Mouse (Mus musculus) MEL (cell line): ENCODE results near the gene Armh1. TPM values are rescaled to one million over a fixed set of nuclear protein-coding genes. Genes with fewer than 3 reads are reported as not detected.

ENCODE experiments used
- DNase-seq: peaks from one replicate; pipeline ENCODE4 v3.0.0; 2011; ENCODE audit warnings: low read depth, low spot score
- H3K27ac ChIP-seq: 2 replicates; pipeline ENCODE4 v1.5.1; 2012; ENCODE audit warnings: low read depth, mild to moderate bottlenecking, control low read depth, low read length, moderate library complexity; ENCODE audit not compliant: control insufficient read depth
- H3K27me3 ChIP-seq, 2 experiments: fragments of 150-350 bp in 1 of 2; sonication (generic) in 1 of 2; 2 replicates each; pipeline ENCODE4 v1.6.1; 2012; ENCODE audit warnings: low read length in 2 of 2, mild to moderate bottlenecking in 2 of 2, improper control_type of control experiment in 1 of 2, moderate library complexity in 1 of 2; ENCODE audit not compliant: insufficient read depth in 2 of 2, control insufficient read depth in 1 of 2
- H3K36me3 ChIP-seq, 2 experiments: 2 replicates each; pipeline ENCODE4 v1.6.1; 2012 to 2014; ENCODE audit warnings: low read length in 2 of 2, improper control_type of control experiment in 1 of 2, inconsistent platforms in 1 of 2, mild to moderate bottlenecking in 1 of 2; ENCODE audit not compliant: insufficient read depth in 2 of 2, control insufficient read depth in 1 of 2
- H3K4me1 ChIP-seq, 2 experiments: fragments of 150-350 bp in 1 of 2; sonication (generic) in 1 of 2; 2 replicates each; pipeline ENCODE4 v1.6.1; 2012; ENCODE audit warnings: low read length in 2 of 2, improper control_type of control experiment in 1 of 2, mild to moderate bottlenecking in 1 of 2; ENCODE audit not compliant: insufficient read depth in 2 of 2, control insufficient read depth in 1 of 2
- H3K4me3 ChIP-seq, 2 experiments: fragments of 150-350 bp in 1 of 2; sonication (generic) in 1 of 2; 2 replicates each; pipeline ENCODE4 v1.5.1; 2012; ENCODE audit warnings: low read depth in 2 of 2, low read length in 2 of 2, mild to moderate bottlenecking in 2 of 2, moderate library complexity in 2 of 2, control low read depth in 1 of 2, improper control_type of control experiment in 1 of 2; ENCODE audit not compliant: control insufficient read depth in 1 of 2, insufficient read depth in 1 of 2
- H3K79me2 ChIP-seq: 2 replicates; pipeline ENCODE4 v1.6.1; 2012; ENCODE audit warnings: mild to moderate bottlenecking, low read length, moderate library complexity; ENCODE audit not compliant: control insufficient read depth, poor library complexity, insufficient read depth
- H3K9ac ChIP-seq: 2 replicates; pipeline ENCODE4 v1.6.1; 2012; ENCODE audit warnings: low read depth, mild to moderate bottlenecking, control low read depth, low read length, moderate library complexity; ENCODE audit not compliant: control insufficient read depth, poor library complexity, severe bottlenecking
- H3K9me3 ChIP-seq: fragments of 150-350 bp; sonication (generic); replicated peaks from 2 replicates; pipeline ENCODE4 v1.6.1; 2012; ENCODE audit warnings: mild to moderate bottlenecking, low read length, improper control_type of control experiment, moderate library complexity; ENCODE audit not compliant: insufficient read depth
- CHD1 ChIP-seq: IDR thresholded peaks from 2 replicates; pipeline ENCODE4 v1.6.1; 2012; ENCODE audit warnings: low read depth, mild to moderate bottlenecking, inconsistent platforms, low read length, improper control_type of control experiment
- CHD2 ChIP-seq: IDR thresholded peaks from 2 replicates; pipeline ENCODE4 v1.6.1; 2011; ENCODE audit warnings: low read length, improper control_type of control experiment
- E2F4 ChIP-seq: IDR thresholded peaks from 2 replicates; pipeline ENCODE4 v1.6.1; 2011; ENCODE audit warnings: low read depth, low read length, improper control_type of control experiment, borderline replicate concordance
- ELF1 ChIP-seq: IDR thresholded peaks from 2 replicates; pipeline ENCODE4 v1.6.1; 2014; ENCODE audit warnings: low read depth, mild to moderate bottlenecking, inconsistent platforms, low read length, improper control_type of control experiment, moderate library complexity
- EP300 ChIP-seq, 2 experiments: IDR thresholded peaks; 2 replicates each; pipeline ENCODE4 v1.6.1; 2011; ENCODE audit warnings: improper control_type of control experiment in 2 of 2, low read length in 2 of 2, low read depth in 1 of 2, mild to moderate bottlenecking in 1 of 2
- ETS1 ChIP-seq: IDR thresholded peaks from 2 replicates; pipeline ENCODE4 v1.6.1; 2012; ENCODE audit warnings: low read depth, mild to moderate bottlenecking, inconsistent platforms, low read length, improper control_type of control experiment, moderate library complexity
- MAZ ChIP-seq: IDR thresholded peaks from 2 replicates; pipeline ENCODE4 v1.6.1; 2012; ENCODE audit warnings: low read depth, mild to moderate bottlenecking, inconsistent platforms, low read length, improper control_type of control experiment
- MXI1 ChIP-seq: IDR thresholded peaks from 2 replicates; pipeline ENCODE4 v1.6.1; 2011; ENCODE audit warnings: mild to moderate bottlenecking, low read depth, low read length, improper control_type of control experiment
- MYC ChIP-seq: IDR thresholded peaks from 2 replicates; pipeline ENCODE4 v1.6.1; 2011; ENCODE audit warnings: low read depth, mild to moderate bottlenecking, low read length, improper control_type of control experiment, moderate library complexity
- NELFE ChIP-seq: IDR thresholded peaks from 2 replicates; pipeline ENCODE4 v1.6.1; 2011; ENCODE audit warnings: low read depth, low read length, improper control_type of control experiment
- NRF1 ChIP-seq: IDR thresholded peaks from 2 replicates; pipeline ENCODE4 v1.6.1; 2014; ENCODE audit warnings: low read depth, mild to moderate bottlenecking, inconsistent platforms, low read length, improper control_type of control experiment, moderate library complexity; ENCODE audit not compliant: poor library complexity, insufficient read depth, severe bottlenecking
- TAL1 ChIP-seq: IDR thresholded peaks from 2 replicates; pipeline ENCODE4 v1.6.1; 2012; ENCODE audit warnings: mild to moderate bottlenecking, inconsistent platforms, low read length, moderate library complexity, mixed read lengths
- USF1 ChIP-seq: IDR thresholded peaks from 2 replicates; pipeline ENCODE4 v1.6.1; 2014; ENCODE audit warnings: low read depth, mild to moderate bottlenecking, inconsistent platforms, low read length, improper control_type of control experiment, moderate library complexity
- ZKSCAN1 ChIP-seq: IDR thresholded peaks from 2 replicates; pipeline ENCODE4 v1.6.1; 2012; ENCODE audit warnings: low read depth, mild to moderate bottlenecking, inconsistent platforms, low read length, improper control_type of control experiment, moderate library complexity
- ZNF384 ChIP-seq: IDR thresholded peaks from 2 replicates; pipeline ENCODE4 v1.6.1; 2012; ENCODE audit warnings: low read depth, mild to moderate bottlenecking, inconsistent platforms, low read length, improper control_type of control experiment
- polyA plus RNA-seq, 2 experiments: library from polyadenylated mRNA; stranded (reverse) in 1 of 2; unstranded in 1 of 2; fragments of >175 nt in 1 of 2; fragments of >200 nt in 1 of 2; gene quantifications; 2 replicates each; pipeline versions ENCODE4 v1.2.1 to v1.2.4; 2012; ENCODE audit warnings: low replicate concordance in 2 of 2, low read depth in 1 of 2; ENCODE audit not compliant: insufficient read length in 2 of 2, insufficient read depth in 1 of 2, missing spikeins in 1 of 2
- total RNA-seq: library from RNA; depleted of rRNA; stranded (reverse); fragments of 300-350 nt; gene quantifications from 2 replicates; pipeline ENCODE4 v1.2.3, GENCODE M21; 2012; rRNA removed

Armh1 gene
- total and polyA plus RNA-seq, 3 experiments = not detected

DNA sequence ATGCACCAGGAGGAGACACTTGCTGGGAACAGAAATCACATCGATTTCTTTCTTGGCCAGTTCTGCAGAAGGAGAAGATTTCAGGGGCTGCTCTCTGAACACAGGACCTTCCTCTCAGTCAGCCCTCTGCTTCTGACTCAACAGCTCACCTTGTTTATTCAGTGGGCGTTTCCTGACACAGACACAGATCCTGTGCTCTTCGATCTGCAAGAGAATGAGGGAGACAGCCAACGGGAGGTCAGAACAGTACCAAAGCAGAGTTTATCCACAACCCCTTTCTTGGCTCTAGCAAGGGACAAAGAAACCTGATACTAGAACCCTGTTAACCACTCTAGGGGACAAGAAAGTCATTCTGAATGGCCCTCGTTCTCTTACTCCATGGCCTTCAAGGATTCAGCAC, 82.0 kb downstream of the Armh1 start:
- H3K36me3 ChIP-seq = peaks cover 0 to 14% of the 10 kb centered on the region in 2 experiments; a peak in 2 of 4 replicates
- no peak overlapping the region for H3K27ac ChIP-seq
- no peaks in the 10 kb centered on the region for H3K79me2 ChIP-seq
- no peak overlapping the region for H3K9ac ChIP-seq
- no peaks in the 10 kb centered on the region for H3K27me3 ChIP-seq
- TF ChIP-seq USF1 = no peak
- no peak for TF ChIP-seq MXI1
- no peak for TF ChIP-seq TAL1
- TF ChIP-seq ZNF384 = no peak
- TF ChIP-seq NELFE = no peak
- TF ChIP-seq CHD2 = no peak
- no peak for TF ChIP-seq ETS1
- TF ChIP-seq MYC = no peak
- no peak for TF ChIP-seq MAZ
- TF ChIP-seq EP300 (IDR thresholded peaks at IDR 0.05; ENCODE audit: low read depth in 1 of 2, low read length in 2 of 2) = no peak
- no peak for TF ChIP-seq E2F4
- TF ChIP-seq CHD1 = no peak
- TF ChIP-seq ZKSCAN1 = no peak
- TF ChIP-seq NRF1 = no peak
- no peak for TF ChIP-seq ELF1
- no peaks in the 10 kb centered on the region for H3K4me1 ChIP-seq
- no peak overlapping the region for H3K4me3 ChIP-seq
- no peak for DNase-seq
- H3K9me3 ChIP-seq = no peaks in the 10 kb centered on the region

Other genes starting within 250 kb of the Armh1 start
- gene Eif2b3, start 232.7 kb downstream of the Armh1 start, total RNA-seq = 75.4 and 79.3 TPM in 2 replicates
- 10 to 100 TPM in 1 of 2 experiments, not detected in 1; 77.5 TPM for gene Eif2b3, start 232.7 kb downstream of the Armh1 start, polyA plus RNA-seq
- not detected in 2 replicates for gene Ptch2, start 156.1 kb downstream of the Armh1 start, total RNA-seq
- gene Ptch2, start 156.1 kb downstream of the Armh1 start, polyA plus RNA-seq = under 1 TPM in 1 of 2 experiments, not detected in 1; 0.33 TPM
- gene Btbd19, start 126.4 kb downstream of the Armh1 start, total RNA-seq = 12.1 and 13.6 TPM in 2 replicates
- 10 to 100 TPM in 1 of 2 experiments, not detected in 1; 22.6 TPM for gene Btbd19, start 126.4 kb downstream of the Armh1 start, polyA plus RNA-seq
- gene Tctex1d4, start 125.3 kb downstream of the Armh1 start, total RNA-seq = 0.31 and 0.62 TPM in 2 replicates
- 1 to 10 TPM in 1 of 2 experiments, not detected in 1; 1.3 TPM for gene Tctex1d4, start 125.3 kb downstream of the Armh1 start, polyA plus RNA-seq
- 4.1 and 5.3 TPM in 2 replicates for gene Plk3, start 118.2 kb downstream of the Armh1 start, total RNA-seq
- 10 to 100 TPM in 1 of 2 experiments, not detected in 1; 13.8 TPM for gene Plk3, start 118.2 kb downstream of the Armh1 start, polyA plus RNA-seq
- gene Rps8, start 95.9 kb downstream of the Armh1 start, total RNA-seq = 4,560 and 5,186 TPM in 2 replicates
- gene Rps8, start 95.9 kb downstream of the Armh1 start, polyA plus RNA-seq = 1,000 to 10,000 TPM; 1,132 to 1,156 TPM
- gene Kif2c, start 69.5 kb downstream of the Armh1 start, total RNA-seq = 32.6 and 36.7 TPM in 2 replicates
- gene Kif2c, start 69.5 kb downstream of the Armh1 start, polyA plus RNA-seq = 10 to 100 TPM in 1 of 2 experiments, not detected in 1; 45.1 TPM
- gene Tmem53, start 174 bp downstream of the Armh1 start, total RNA-seq = 0.36 and 0.65 TPM in 2 replicates
- 1 to 10 TPM in 1 of 2 experiments, not detected in 1; 1.3 TPM for gene Tmem53, start 174 bp downstream of the Armh1 start, polyA plus RNA-seq
- gene Rnf220, start 244.9 kb upstream of the Armh1 start, total RNA-seq = 111 and 121 TPM in 2 replicates
- gene Rnf220, start 244.9 kb upstream of the Armh1 start, polyA plus RNA-seq = 100 to 1,000 TPM in 1 of 2 experiments, not detected in 1; 201 TPM